Mouse (Mus musculus): Measurements from ENCODE around the gene Ints7. TPM values are rescaled to one million over a fixed set of nuclear protein-coding genes. Genes with fewer than 3 reads are reported as not detected.
A peak's percentile ranks its signal among the peaks of the same experiment; 100 is the strongest.

Gene Ints7
- total and polyA plus RNA-seq, 2 experiments from 2014 or later = 15.1 to 33.2 TPM

- H3K4me1 ChIP-seq (ENCODE audit: control insufficient read depth, insufficient read depth) = no peaks in the 10 kb centered on the region
- TF ChIP-seq EP300 (IDR thresholded peaks at IDR 0.05; ENCODE audit: low read depth) (no peak), CTCF (IDR thresholded peaks at IDR 0.05; ENCODE audit: low read depth) (no peak)
- H3K9me3 ChIP-seq (replicated peaks; ENCODE audit: control insufficient read depth, low read length) = no peaks in the 10 kb centered on the region
- WGBS = 84% methylated on average over 9 of the region's 9 CpGs
- DNase-seq (ENCODE audit: low spot score) (no peak), ATAC-seq (ENCODE audit: insufficient read depth, low read depth) (no peak)
- H3K4me2 ChIP-seq (ENCODE audit: low read depth, low read length) = no peak overlapping the region
- H3K27ac ChIP-seq (ENCODE audit: low read depth) = no peak overlapping the region
- no peak overlapping the region for H3K9ac ChIP-seq (replicated peaks; ENCODE audit: low read depth, low read length)
- no peaks in the 10 kb centered on the region for H3K27me3 ChIP-seq (ENCODE audit: control insufficient read depth, insufficient read depth, low read length)
- H3K4me3 ChIP-seq (ENCODE audit: low read depth, low read length) = no peak overlapping the region
- H3K36me3 ChIP-seq (replicated peaks; ENCODE audit: control insufficient read depth, insufficient read depth, low read length) = peaks cover 95% of the 10 kb centered on the region
Observed at GRCm38 (mm10) chr1:191611686-191612085, 36.2 kb downstream of the Ints7 start.

DNA sequence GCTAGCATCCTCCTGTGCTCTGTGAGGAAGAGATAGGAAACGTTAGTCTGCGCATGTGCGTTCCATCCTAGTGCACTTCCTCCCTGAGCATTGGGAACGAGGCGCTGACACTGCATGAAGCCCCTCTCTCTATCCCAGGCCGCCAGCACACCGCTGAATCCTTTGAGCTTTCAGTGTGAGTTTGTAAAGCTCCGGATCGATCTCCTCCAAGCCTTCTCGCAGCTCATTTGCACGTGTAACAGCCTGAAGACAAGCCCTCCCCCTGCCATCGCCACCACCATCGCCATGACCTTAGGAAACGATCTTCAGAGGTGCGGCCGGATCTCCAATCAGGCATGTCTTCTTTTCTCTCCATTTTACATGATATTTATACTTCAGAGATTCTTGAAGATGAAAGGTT is 37.4 kb downstream of the Ints7 start:
- H3K4me3 ChIP-seq (ENCODE audit: low read depth, low read length) = no peak overlapping the region
- peaks cover 95% of the 10 kb centered on the region for H3K36me3 ChIP-seq (replicated peaks; ENCODE audit: control insufficient read depth, insufficient read depth, low read length)
- WGBS = 77% methylated on average over 16 of the region's 16 CpGs

GRCm38 (mm10) chr1:191616245-191616644 is 40.8 kb downstream of the Ints7 start:
- WGBS = 94% methylated on average over 8 of the region's 8 CpGs
- no peaks in the 10 kb centered on the region for H3K27me3 ChIP-seq (ENCODE audit: control insufficient read depth, insufficient read depth, low read length)
- ATAC-seq (ENCODE audit: insufficient read depth, low read depth) (no peak), DNase-seq (ENCODE audit: low spot score) (no peak)
- no peak for TF ChIP-seq CTCF (IDR thresholded peaks at IDR 0.05; ENCODE audit: low read depth)
- no peak for TF ChIP-seq EP300 (IDR thresholded peaks at IDR 0.05; ENCODE audit: low read depth)
- peaks cover 89% of the 10 kb centered on the region for H3K36me3 ChIP-seq (replicated peaks; ENCODE audit: control insufficient read depth, insufficient read depth, low read length)
- no peaks in the 10 kb centered on the region for H3K9me3 ChIP-seq (replicated peaks; ENCODE audit: control insufficient read depth, low read length)
- H3K4me3 ChIP-seq (ENCODE audit: low read depth, low read length) = no peak overlapping the region
- no peak overlapping the region for H3K9ac ChIP-seq (replicated peaks; ENCODE audit: low read depth, low read length)
- no peaks in the 10 kb centered on the region for H3K4me1 ChIP-seq (ENCODE audit: control insufficient read depth, insufficient read depth)
- no peak overlapping the region for H3K27ac ChIP-seq (ENCODE audit: low read depth)
- no peak overlapping the region for H3K4me2 ChIP-seq (ENCODE audit: low read depth, low read length)

More for the DNA sequence above, 37.4 kb downstream of the Ints7 start:
- H3K4me1 ChIP-seq (ENCODE audit: control insufficient read depth, insufficient read depth) = no peaks in the 10 kb centered on the region
- DNase-seq (ENCODE audit: low spot score) (no peak), ATAC-seq (ENCODE audit: insufficient read depth, low read depth) (no peak)
- no peaks in the 10 kb centered on the region for H3K27me3 ChIP-seq (ENCODE audit: control insufficient read depth, insufficient read depth, low read length)
- no peak for TF ChIP-seq EP300 (IDR thresholded peaks at IDR 0.05; ENCODE audit: low read depth)
- no peak for TF ChIP-seq CTCF (IDR thresholded peaks at IDR 0.05; ENCODE audit: low read depth)
- H3K9ac ChIP-seq (replicated peaks; ENCODE audit: low read depth, low read length) = no peak overlapping the region
- no peak overlapping the region for H3K27ac ChIP-seq (ENCODE audit: low read depth)
- H3K4me2 ChIP-seq (ENCODE audit: low read depth, low read length) = no peak overlapping the region
- H3K9me3 ChIP-seq (replicated peaks; ENCODE audit: control insufficient read depth, low read length) = no peaks in the 10 kb centered on the region

- Histone ChIP-seq H3K9me3 (replicated peaks; ENCODE audit: control insufficient read depth, low read length) (no peaks in the 10 kb centered on the region), H3K9ac (replicated peaks; ENCODE audit: low read depth, low read length) (no peak overlapping the region), H3K4me3 (ENCODE audit: low read depth, low read length) (no peak overlapping the region), H3K36me3 (replicated peaks; ENCODE audit: control insufficient read depth, insufficient read depth, low read length) (peaks cover 86% of the 10 kb centered on the region), H3K27ac (ENCODE audit: low read depth) (peak overlapping the region; percentile 76), H3K4me1 (ENCODE audit: control insufficient read depth, insufficient read depth) (no peaks in the 10 kb centered on the region), H3K27me3 (ENCODE audit: control insufficient read depth, insufficient read depth, low read length) (no peaks in the 10 kb centered on the region), H3K4me2 (ENCODE audit: low read depth, low read length) (no peak overlapping the region)
- TF ChIP-seq CTCF (IDR thresholded peaks at IDR 0.05; ENCODE audit: low read depth) (no peak), EP300 (IDR thresholded peaks at IDR 0.05; ENCODE audit: low read depth) (no peak)
- DNase-seq (ENCODE audit: low spot score) (no peak), ATAC-seq (ENCODE audit: insufficient read depth, low read depth) (no peak)
- 67% methylated on average over 3 of the region's 3 CpGs for WGBS
Observed at GRCm38 (mm10) chr1:191617589-191617988, 42.2 kb downstream of the Ints7 start.

- peaks cover 79% of the 10 kb centered on the region for H3K36me3 ChIP-seq (replicated peaks; ENCODE audit: control insufficient read depth, insufficient read depth, low read length)
- H3K27ac ChIP-seq (ENCODE audit: low read depth) = peak overlapping the region; percentile 76
- H3K27me3 ChIP-seq (ENCODE audit: control insufficient read depth, insufficient read depth, low read length) = no peaks in the 10 kb centered on the region
- DNase-seq (ENCODE audit: low spot score) = peak; percentile 61
- peak; percentile 33 for ATAC-seq (ENCODE audit: insufficient read depth, low read depth)
- no peaks in the 10 kb centered on the region for H3K9me3 ChIP-seq (replicated peaks; ENCODE audit: control insufficient read depth, low read length)
- no peak overlapping the region for H3K4me3 ChIP-seq (ENCODE audit: low read depth, low read length)
- H3K4me1 ChIP-seq (ENCODE audit: control insufficient read depth, insufficient read depth) = no peaks in the 10 kb centered on the region
- WGBS = 58% methylated on average over 12 of the region's 12 CpGs
- H3K9ac ChIP-seq (replicated peaks; ENCODE audit: low read depth, low read length) = no peak overlapping the region
- no peak overlapping the region for H3K4me2 ChIP-seq (ENCODE audit: low read depth, low read length)
- TF ChIP-seq EP300 (IDR thresholded peaks at IDR 0.05; ENCODE audit: low read depth) (no peak), CTCF (IDR thresholded peaks at IDR 0.05; ENCODE audit: low read depth) (no peak)
Observed at GRCm38 (mm10) chr1:191618067-191618766, 42.8 kb downstream of the Ints7 start.

GRCm38 (mm10) chr1:191621096-191621495 is 45.7 kb downstream of the Ints7 start:
- no peaks in the 10 kb centered on the region for H3K9me3 ChIP-seq (replicated peaks; ENCODE audit: control insufficient read depth, low read length)
- 96% methylated on average over 8 of the region's 8 CpGs for WGBS
- no peak overlapping the region for H3K9ac ChIP-seq (replicated peaks; ENCODE audit: low read depth, low read length)
- peaks cover 51% of the 10 kb centered on the region for H3K36me3 ChIP-seq (replicated peaks; ENCODE audit: control insufficient read depth, insufficient read depth, low read length)
- no peak overlapping the region for H3K27ac ChIP-seq (ENCODE audit: low read depth)
- H3K4me1 ChIP-seq (ENCODE audit: control insufficient read depth, insufficient read depth) = peaks cover 13% of the 10 kb centered on the region
- no peak for DNase-seq (ENCODE audit: low spot score)
- H3K4me2 ChIP-seq (ENCODE audit: low read depth, low read length) = no peak overlapping the region
- TF ChIP-seq EP300 (IDR thresholded peaks at IDR 0.05; ENCODE audit: low read depth) (no peak), CTCF (IDR thresholded peaks at IDR 0.05; ENCODE audit: low read depth) (no peak)
- no peak for ATAC-seq (ENCODE audit: insufficient read depth, low read depth)
- no peak overlapping the region for H3K4me3 ChIP-seq (ENCODE audit: low read depth, low read length)
- no peaks in the 10 kb centered on the region for H3K27me3 ChIP-seq (ENCODE audit: control insufficient read depth, insufficient read depth, low read length)
